Mouse (Mus musculus): ENCODE results near the gene Frrs1. TPM values are rescaled to one million over a fixed set of nuclear protein-coding genes. Genes with fewer than 3 reads are reported as not detected.
"Not testable (repeated sequence)": the region's sequence is repeated elsewhere in the genome, so short reads cannot be mapped to it uniquely, and the experiment has no call there.

The Frrs1 gene
- 1 to 10 TPM; 3.7 to 4.2 TPM for total RNA-seq (2021)
- long read RNA-seq, experiment 1, partial matches to known transcripts: 1 of 4 reads
- long read RNA-seq, experiment 1, other reads (novel, unspliced or antisense): 3 of 4 reads
- long read RNA-seq, experiment 2, partial matches to known transcripts: 1 of 2 reads
- long read RNA-seq, experiment 2, other reads (novel, unspliced or antisense): 1 of 2 reads

GRCm38 (mm10) chr3:116858941-116859685 lies at the start of gene Frrs1:
TSS of gene Frrs1 (plus strand) at chr3:116859464.
- DNase-seq: no peak

GRCm38 (mm10) chr3:116810351-116810750 lies 48.9 kb upstream of the Frrs1 start:
- not testable (repeated sequence) for DNase-seq

- DNase-seq: no peak
These were observed 46.3 kb upstream of the Frrs1 start for GRCm38 (mm10) chr3:116812946-116813345.

- DNase-seq: no peak
These were observed 43.9 kb upstream of the Frrs1 start for GRCm38 (mm10) chr3:116815305-116815797.

- DNase-seq: peak; percentile 38
These were observed 43.3 kb upstream of the Frrs1 start for GRCm38 (mm10) chr3:116815916-116816315.

- no peak for DNase-seq
These were observed 42.5 kb upstream of the Frrs1 start for GRCm38 (mm10) chr3:116816674-116817215.

- no peak for DNase-seq
These were observed 42.0 kb upstream of the Frrs1 start for GRCm38 (mm10) chr3:116817231-116817630.

- no peak for DNase-seq
These were observed 32.6 kb upstream of the Frrs1 start for GRCm38 (mm10) chr3:116826471-116827215.

GRCm38 (mm10) chr3:116829274-116829920 lies 29.9 kb upstream of the Frrs1 start:
- DNase-seq: no peak

GRCm38 (mm10) chr3:116831324-116831723 lies 27.9 kb upstream of the Frrs1 start:
- peak; percentile 36 for DNase-seq

- peak; percentile 59 for DNase-seq
These were observed 26.5 kb upstream of the Frrs1 start for GRCm38 (mm10) chr3:116832526-116833310.

- DNase-seq: no peak
These were observed 25.8 kb upstream of the Frrs1 start for GRCm38 (mm10) chr3:116833491-116833890.

GRCm38 (mm10) chr3:116834241-116834640 lies 25.0 kb upstream of the Frrs1 start:
- DNase-seq: no peak

- no peak for DNase-seq
These were observed 23.9 kb upstream of the Frrs1 start for GRCm38 (mm10) chr3:116835350-116835749.

- DNase-seq: peak; percentile 74
These were observed 23.2 kb upstream of the Frrs1 start for GRCm38 (mm10) chr3:116835770-116836680.

- no peak for DNase-seq
These were observed 22.4 kb upstream of the Frrs1 start for GRCm38 (mm10) chr3:116836681-116837475.

GRCm38 (mm10) chr3:116841311-116841710 lies 18.0 kb upstream of the Frrs1 start:
- no peak for DNase-seq

- no peak for DNase-seq
These were observed 14.2 kb upstream of the Frrs1 start for GRCm38 (mm10) chr3:116844880-116845579.

GRCm38 (mm10) chr3:116846084-116846483 lies 13.2 kb upstream of the Frrs1 start:
- no peak for DNase-seq

All from gastrocnemius, postnatal 25 days (tissue).